Mouse (Mus musculus) liver, embryonic 14.5 days (tissue): ENCODE results near the gene Elmo1. TPM values are rescaled to one million over a fixed set of nuclear protein-coding genes. Genes with fewer than 3 reads are reported as not detected.

Experiments
- ATAC-seq: fragments of 200-750 bp; cut with Nextera tagmentation; 2 replicates; pipeline ENCODE4 v1.8.0; 2017; ENCODE audit warnings: moderate number of reproducible peaks, mild to moderate bottlenecking, moderate library complexity; ENCODE audit not compliant: insufficient read depth
- DNase-seq, 3 experiments: peaks; one replicate each; pipeline ENCODE4 v3.0.0-alpha.2; 2012 to 2013; ENCODE audit warnings: low read depth in 3 of 3, low spot score in 3 of 3
- H3K27ac ChIP-seq: fragments of 300-500 bp; sonication (generic); 2 replicates; pipeline ENCODE4 v1.5.1; 2014; ENCODE audit warnings: moderate library complexity, mild to moderate bottlenecking, control low read depth, inconsistent platforms
- H3K27me3 ChIP-seq: fragments of 300-500 bp; sonication (generic); 2 replicates; pipeline ENCODE4 v1.6.1; 2014; ENCODE audit warnings: mild to moderate bottlenecking, low read length, moderate library complexity; ENCODE audit not compliant: control insufficient read depth, insufficient read depth
- H3K36me3 ChIP-seq: fragments of 300-500 bp; sonication (generic); replicated peaks from 2 replicates; pipeline ENCODE4 v1.6.1; 2014; ENCODE audit warnings: low read depth; ENCODE audit not compliant: control insufficient read depth, insufficient read depth
- H3K4me1 ChIP-seq, 2 experiments: fragments of 200-500 bp in 1 of 2; fragments of 300-500 bp in 1 of 2; sonication (generic) in 1 of 2; replicated peaks; 2 replicates each; pipeline ENCODE4 v1.6.1; 2012 to 2014; ENCODE audit warnings: antibody characterized with exemption in 1 of 2, inconsistent platforms in 1 of 2, low read length in 1 of 2; ENCODE audit not compliant: control insufficient read depth in 2 of 2, insufficient read depth in 2 of 2
- H3K4me2 ChIP-seq: fragments of 300-500 bp; sonication (generic); 2 replicates; pipeline ENCODE4 v1.6.1; 2014; ENCODE audit warnings: low read depth, mild to moderate bottlenecking, control low read depth, moderate library complexity
- H3K4me3 ChIP-seq, 2 experiments: fragments of 200-500 bp in 1 of 2; fragments of 300-500 bp in 1 of 2; sonication (generic) in 1 of 2; 2 replicates each; pipeline ENCODE4 v1.5.1; 2012 to 2014; ENCODE audit warnings: low read depth in 2 of 2, low read length in 2 of 2, mild to moderate bottlenecking in 2 of 2, control low read depth in 1 of 2, inconsistent platforms in 1 of 2, moderate library complexity in 1 of 2; ENCODE audit not compliant: insufficient read depth in 1 of 2
- H3K9ac ChIP-seq: fragments of 300-500 bp; sonication (generic); replicated peaks from 2 replicates; pipeline ENCODE4 v1.6.1; 2014; ENCODE audit warnings: mild to moderate bottlenecking, control low read depth, moderate library complexity
- H3K9me3 ChIP-seq: fragments of 300-500 bp; sonication (generic); 2 replicates; pipeline ENCODE4 v1.6.1; 2016; ENCODE audit warnings: low read length, mixed read lengths; ENCODE audit not compliant: control insufficient read depth
- CTCF ChIP-seq: IDR thresholded peaks from 2 replicates; pipeline ENCODE4 v1.5.1; 2016; ENCODE audit warnings: antibody characterized with exemption, low read depth, control low read depth
- EP300 ChIP-seq: IDR thresholded peaks from 2 replicates; pipeline ENCODE4 v1.6.1; 2016; ENCODE audit warnings: antibody characterized with exemption, low read depth
- whole genome bisulfite sequencing: fragments of 180-500 bp; shearing (Covaris S2); extraction: QIAGEN DNeasy Blood & Tissue Kit; methylation state at CpG from one replicate; pipeline ENCODE4 v1.1.7; 2014; ENCODE audit not compliant: insufficient replicate concordance; 5-methylcytosine and 5-hydroxymethylcytosine counted together
- polyA plus RNA-seq, 2 experiments: library from polyadenylated mRNA; depleted of rRNA in 1 of 2; stranded (reverse) in 1 of 2; unstranded in 1 of 2; fragments of >200 nt; fragmentation: Nextera tagmentation in 1 of 2; extraction: Ambion mirVana in 1 of 2; gene quantifications; 2 replicates each; pipeline versions ENCODE4 v1.2.1 to v1.2.3; 2012 to 2014

Gene Elmo1
- polyA plus RNA-seq, 2 experiments: 3.0 to 3.9 TPM

DNA sequence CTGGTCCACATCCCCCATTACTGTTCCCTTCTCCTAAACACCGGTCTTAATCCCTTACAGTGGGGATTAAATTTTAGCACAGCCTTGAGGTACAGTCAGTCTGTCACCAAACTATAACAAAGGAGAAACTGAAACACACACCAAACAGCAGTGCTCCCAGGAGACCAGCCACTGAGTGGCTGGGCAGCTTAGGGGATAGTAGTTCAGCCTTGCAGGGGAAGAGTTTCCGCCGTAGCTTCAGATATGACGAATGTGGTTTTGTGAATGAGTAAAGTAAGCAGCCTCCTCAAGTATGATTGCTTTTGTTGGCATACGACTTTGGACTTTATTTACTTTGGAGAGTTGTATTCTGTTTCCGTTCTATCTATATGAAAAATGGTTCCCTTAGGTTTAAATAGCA, 281.1 kb downstream of the Elmo1 start:
- ATAC-seq (no peak), DNase-seq (no peak)
- no peaks in the 10 kb centered on the region for H3K36me3 ChIP-seq
- no peak overlapping the region for H3K4me2 ChIP-seq
- 69% methylated on average over 6 of the region's 6 CpGs for WGBS
- no peaks in the 10 kb centered on the region for H3K9me3 ChIP-seq
- TF ChIP-seq CTCF: no peak
- no peak for TF ChIP-seq EP300
- no peaks in the 10 kb centered on the region for H3K27me3 ChIP-seq
- no peak overlapping the region for H3K9ac ChIP-seq
- no peak overlapping the region for H3K4me3 ChIP-seq
- H3K4me1 ChIP-seq: no peaks in the 10 kb centered on the region
- no peak overlapping the region for H3K27ac ChIP-seq

DNA sequence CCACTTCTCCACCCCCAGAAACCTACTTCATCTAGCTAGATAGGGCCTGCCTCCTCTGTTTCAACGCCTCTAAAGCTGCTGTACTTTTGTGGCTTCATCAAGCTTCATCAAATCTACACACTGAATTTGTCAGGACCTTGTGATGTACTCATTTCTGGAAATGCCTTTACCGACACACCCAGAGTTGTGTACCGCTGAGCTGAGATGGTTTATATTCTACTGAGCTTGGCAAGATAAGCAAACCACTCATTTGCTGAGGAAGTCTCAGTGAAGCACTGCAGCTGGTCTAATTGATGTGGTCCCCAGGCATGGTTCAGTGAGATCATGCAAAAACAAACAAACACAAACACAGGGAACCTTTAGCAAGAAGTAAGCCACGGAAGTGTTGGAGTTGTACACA, 281.9 kb downstream of the Elmo1 start:
- DNase-seq (no peak), ATAC-seq (no peak)
- no peaks in the 10 kb centered on the region for H3K27me3 ChIP-seq
- no peak overlapping the region for H3K4me3 ChIP-seq
- no peak overlapping the region for H3K4me2 ChIP-seq
- H3K9me3 ChIP-seq: no peaks in the 10 kb centered on the region
- TF ChIP-seq EP300: no peak
- no peak for TF ChIP-seq CTCF
- H3K9ac ChIP-seq: no peak overlapping the region
- H3K4me1 ChIP-seq: no peaks in the 10 kb centered on the region
- H3K36me3 ChIP-seq: no peaks in the 10 kb centered on the region
- WGBS: 40% methylated on average over 4 of the region's 4 CpGs
- H3K27ac ChIP-seq: no peak overlapping the region

DNA sequence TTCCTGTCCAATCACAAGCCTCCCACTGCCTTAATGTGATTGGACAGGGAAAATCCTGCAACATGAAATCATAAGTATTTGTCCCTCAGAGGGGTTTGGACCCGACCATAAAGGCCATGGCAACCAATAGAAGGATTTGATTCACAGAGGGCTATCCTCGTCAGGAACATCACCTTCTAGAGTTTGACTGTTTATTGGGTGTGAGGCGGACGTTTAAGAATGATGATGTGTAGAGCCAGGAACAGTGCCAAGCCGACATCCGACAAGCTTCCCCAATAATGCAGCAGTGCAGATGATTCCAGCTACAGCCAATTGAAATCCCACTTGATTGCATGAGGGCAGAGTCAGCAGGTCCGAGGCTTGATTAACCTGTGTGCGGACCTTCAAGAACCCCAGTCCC, 288.5 kb downstream of the Elmo1 start:
- no peak overlapping the region for H3K9ac ChIP-seq
- no peak overlapping the region for H3K4me2 ChIP-seq
- ATAC-seq (no peak), DNase-seq (no peak)
- no peak overlapping the region for H3K27ac ChIP-seq
- H3K4me3 ChIP-seq: no peak overlapping the region
- no peaks in the 10 kb centered on the region for H3K36me3 ChIP-seq
- no peaks in the 10 kb centered on the region for H3K9me3 ChIP-seq
- 63% methylated on average over 8 of the region's 8 CpGs for WGBS
- TF ChIP-seq CTCF (no peak), EP300 (no peak)
- H3K4me1 ChIP-seq: no peaks in the 10 kb centered on the region
- no peaks in the 10 kb centered on the region for H3K27me3 ChIP-seq

DNA sequence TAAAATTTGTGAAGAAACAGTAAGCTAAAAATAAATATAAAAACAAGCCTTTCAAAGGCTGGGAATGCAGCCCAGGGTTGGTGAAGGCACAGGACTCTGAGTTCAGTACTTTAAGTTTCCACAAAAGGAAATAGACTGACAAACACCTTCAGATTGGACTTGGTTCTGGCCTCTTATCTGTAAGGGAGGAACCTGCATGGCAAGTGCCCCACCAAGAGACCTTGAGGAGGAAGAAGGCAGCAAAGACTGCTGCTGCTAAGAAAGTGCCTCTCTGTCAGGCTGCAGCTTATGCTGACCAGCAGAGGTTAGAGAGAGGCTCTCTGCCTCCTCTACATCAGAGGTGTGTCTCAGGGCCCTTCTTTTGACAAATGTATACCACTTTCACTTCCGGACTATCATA, 293.5 kb downstream of the Elmo1 start:
- DNase-seq (no peak), ATAC-seq (no peak)
- Histone ChIP-seq H3K27me3 (no peaks in the 10 kb centered on the region), H3K36me3 (no peaks in the 10 kb centered on the region), H3K9me3 (no peaks in the 10 kb centered on the region), H3K4me2 (no peak overlapping the region), H3K4me1 (no peaks in the 10 kb centered on the region), H3K9ac (no peak overlapping the region), H3K4me3 (no peak overlapping the region), H3K27ac (no peak overlapping the region)
- WGBS: 72% methylated on average over 1 of the region's 1 CpGs
- TF ChIP-seq CTCF (no peak), EP300 (no peak)

- Histone ChIP-seq H3K4me2 (no peak overlapping the region), H3K27ac (no peak overlapping the region), H3K4me3 (no peak overlapping the region), H3K27me3 (no peaks in the 10 kb centered on the region), H3K9ac (no peak overlapping the region), H3K4me1 (no peaks in the 10 kb centered on the region), H3K9me3 (no peaks in the 10 kb centered on the region), H3K36me3 (no peaks in the 10 kb centered on the region)
- 68% methylated on average over 2 of the region's 2 CpGs for WGBS
- DNase-seq (no peak), ATAC-seq (no peak)
- TF ChIP-seq CTCF (no peak), EP300 (no peak)
Measured at GRCm38 (mm10) chr13:20384846-20385245, 294.4 kb downstream of the Elmo1 start.
